Mouse (Mus musculus) ES-Bruce4 (cell line): Measurements from ENCODE around the gene Tvp23a.

Experiments
- CTCF ChIP-seq: IDR thresholded peaks from one replicate; pipeline ENCODE4 v1.8.1; 2011; ENCODE audit warnings: low read depth, low read length
- POLR2A ChIP-seq: IDR thresholded peaks from one replicate; pipeline ENCODE4 v1.8.1; 2011; ENCODE audit warnings: low read length; ENCODE audit not compliant: insufficient read depth

DNA sequence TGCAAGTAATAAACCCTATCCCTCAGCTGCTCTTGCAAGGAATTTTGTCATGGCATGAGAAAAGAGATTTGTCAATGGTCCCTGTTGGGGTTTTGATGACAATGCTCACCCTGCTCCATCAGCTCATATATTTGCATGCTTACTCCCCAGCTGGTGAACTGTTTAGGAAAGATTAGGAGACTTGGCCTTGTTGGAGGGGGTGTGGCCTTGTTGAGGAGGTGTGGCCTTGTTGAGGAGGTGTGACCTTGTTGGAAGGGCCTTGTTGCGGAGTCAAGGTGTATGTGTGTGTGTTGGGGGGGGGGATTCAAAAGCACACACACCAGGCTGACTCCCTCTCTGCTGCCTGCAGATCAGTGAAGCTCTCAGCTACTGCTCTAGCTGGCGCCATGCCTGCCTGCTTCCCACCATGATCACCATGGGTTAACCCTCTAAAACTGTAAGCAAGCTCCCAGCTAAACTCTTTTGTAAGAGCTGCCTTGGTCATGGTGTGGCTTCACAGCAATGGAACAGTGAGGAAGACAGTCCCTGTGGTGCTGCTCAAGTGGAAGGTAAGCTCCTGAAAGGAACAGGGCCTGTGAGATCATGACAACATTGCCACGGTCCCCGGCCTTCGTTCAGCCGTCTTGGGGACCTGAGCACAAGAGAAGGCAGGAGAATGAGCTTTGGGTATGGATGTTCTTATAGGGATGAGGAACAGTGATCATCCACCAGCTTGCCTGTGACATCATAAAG, 58.4 kb downstream of the Tvp23a start:
- TF ChIP-seq POLR2A, result no peak
- no peak for TF ChIP-seq CTCF
